Mouse (Mus musculus): Measurements from ENCODE around the gene Ssu72. TPM values are rescaled to one million over a fixed set of nuclear protein-coding genes. Genes with fewer than 3 reads are reported as not detected.

The Ssu72 gene
- polyA plus RNA-seq, 1 experiment from 2014 or later, result 147 TPM

DNA sequence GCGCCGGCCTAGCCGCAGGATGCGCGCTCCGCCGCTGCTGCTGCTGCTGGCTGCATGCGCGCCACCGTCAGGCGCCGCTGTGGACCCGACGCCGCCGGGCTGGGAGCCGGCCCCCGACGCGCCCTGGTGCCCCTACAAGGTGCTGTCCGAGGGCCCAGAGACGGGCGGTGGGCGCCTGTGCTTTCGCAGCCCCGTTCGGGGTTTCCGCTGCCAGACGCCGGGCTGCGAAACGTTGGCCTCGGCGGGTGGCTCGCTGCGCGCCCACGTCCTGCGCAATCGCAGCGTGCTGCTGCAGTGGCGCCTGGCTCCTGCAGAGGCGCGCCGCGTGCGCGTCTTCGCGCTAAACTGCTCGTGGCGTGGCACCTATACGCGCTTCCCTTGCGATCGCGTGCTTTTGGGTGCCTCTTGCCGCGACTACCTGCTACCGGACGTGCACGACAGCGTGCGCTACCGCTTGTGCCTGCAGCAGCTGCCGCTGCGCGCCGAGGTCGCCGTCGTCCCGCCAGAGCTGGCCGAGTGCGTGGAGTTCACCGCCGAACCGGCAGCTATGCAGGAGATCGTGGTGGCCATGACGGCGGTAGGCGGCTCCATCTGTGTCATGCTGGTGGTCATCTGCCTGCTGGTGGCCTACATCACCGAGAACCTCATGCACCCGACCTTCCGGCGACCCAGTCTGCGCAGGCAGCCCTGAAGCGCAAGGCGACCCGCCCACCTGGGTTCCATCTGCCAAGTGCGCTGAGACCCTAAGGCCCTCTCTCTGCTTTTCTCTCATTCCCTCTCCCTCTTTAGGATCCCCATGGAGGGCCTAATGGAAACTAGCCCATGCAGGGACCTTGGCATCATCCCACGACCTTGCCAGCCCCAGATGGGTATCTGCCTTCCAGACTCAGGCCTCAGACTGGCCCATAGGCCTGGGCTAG lies 9.9 kb upstream of the Ssu72 start:
- Histone ChIP-seq H3K4me3 (ENCODE audit: low read depth, low read length) (peak overlapping the region; percentile 61), H3K27ac (replicated peaks; ENCODE audit: low read depth, low read length) (no peak overlapping the region; the same call in 1 of the 2 replicates), H3K27me3 (ENCODE audit: control insufficient read depth, insufficient read depth, low read length) (peaks cover 6% of the 10 kb centered on the region; the same call in 1 of the 2 replicates), H3K4me1 (ENCODE audit: control insufficient read depth, insufficient read depth, low read length) (no peaks in the 10 kb centered on the region), H3K4me2 (ENCODE audit: low read depth, low read length) (peak overlapping the region; percentile 84), H3K36me3 (replicated peaks; ENCODE audit: control insufficient read depth, insufficient read depth, low read depth, low read length) (no peaks in the 10 kb centered on the region), H3K9ac (replicated peaks; ENCODE audit: low read length) (peak overlapping the region; percentile 78), H3K9me3 (replicated peaks; ENCODE audit: control insufficient read depth, low read length) (no peaks in the 10 kb centered on the region)
- peak; percentile 66 for DNase-seq (ENCODE audit: low spot score)
- ATAC-seq (replicated peaks; ENCODE audit: insufficient number of reproducible peaks, low FRiP score, low TSS enrichment, low read depth), result peak; percentile 34; the same call in 1 of the 2 replicates
- under 1% methylated on average over 84 of the region's 92 CpGs for WGBS

DNA sequence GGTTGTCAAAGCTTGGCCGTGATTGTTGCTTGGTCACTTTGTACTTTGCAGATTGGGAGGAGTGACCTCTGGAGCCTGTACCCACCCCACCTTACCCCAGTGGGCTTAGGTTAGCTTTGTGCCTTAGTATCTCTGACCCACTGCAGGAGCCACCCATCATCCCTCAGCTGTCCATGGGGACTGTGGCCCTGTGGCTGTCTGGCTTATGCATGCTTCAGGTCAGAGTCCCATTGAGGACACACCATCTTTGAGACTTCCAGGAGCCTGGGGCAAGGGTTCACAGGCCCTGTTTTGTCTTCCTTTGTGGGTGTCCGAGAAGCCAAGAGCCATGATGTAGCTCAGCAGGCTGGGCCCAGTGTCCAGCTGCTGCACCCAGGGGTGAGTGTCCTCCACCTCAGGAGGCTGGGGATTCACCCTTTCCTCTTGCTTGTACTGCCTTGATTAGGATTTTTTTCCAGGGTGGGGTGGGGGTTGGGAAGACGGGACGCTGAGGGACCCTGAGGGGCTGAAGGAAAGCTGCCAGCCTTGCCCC lies 9.0 kb upstream of the Ssu72 start:
- H3K36me3 ChIP-seq (replicated peaks; ENCODE audit: control insufficient read depth, insufficient read depth, low read depth, low read length), result no peaks in the 10 kb centered on the region
- no peak for ATAC-seq (replicated peaks; ENCODE audit: insufficient number of reproducible peaks, low FRiP score, low TSS enrichment, low read depth)
- H3K9me3 ChIP-seq (replicated peaks; ENCODE audit: control insufficient read depth, low read length), result no peaks in the 10 kb centered on the region
- no peak overlapping the region for H3K4me2 ChIP-seq (ENCODE audit: low read depth, low read length)
- no peak overlapping the region for H3K27ac ChIP-seq (replicated peaks; ENCODE audit: low read depth, low read length)
- no peak for DNase-seq (ENCODE audit: low spot score)
- WGBS, result 74% methylated on average over 4 of the region's 4 CpGs
- H3K4me1 ChIP-seq (ENCODE audit: control insufficient read depth, insufficient read depth, low read length), result no peaks in the 10 kb centered on the region
- no peak overlapping the region for H3K4me3 ChIP-seq (ENCODE audit: low read depth, low read length)
- H3K9ac ChIP-seq (replicated peaks; ENCODE audit: low read length), result no peak overlapping the region
- peaks cover 6% of the 10 kb centered on the region; the same call in 1 of the 2 replicates for H3K27me3 ChIP-seq (ENCODE audit: control insufficient read depth, insufficient read depth, low read length)

DNA sequence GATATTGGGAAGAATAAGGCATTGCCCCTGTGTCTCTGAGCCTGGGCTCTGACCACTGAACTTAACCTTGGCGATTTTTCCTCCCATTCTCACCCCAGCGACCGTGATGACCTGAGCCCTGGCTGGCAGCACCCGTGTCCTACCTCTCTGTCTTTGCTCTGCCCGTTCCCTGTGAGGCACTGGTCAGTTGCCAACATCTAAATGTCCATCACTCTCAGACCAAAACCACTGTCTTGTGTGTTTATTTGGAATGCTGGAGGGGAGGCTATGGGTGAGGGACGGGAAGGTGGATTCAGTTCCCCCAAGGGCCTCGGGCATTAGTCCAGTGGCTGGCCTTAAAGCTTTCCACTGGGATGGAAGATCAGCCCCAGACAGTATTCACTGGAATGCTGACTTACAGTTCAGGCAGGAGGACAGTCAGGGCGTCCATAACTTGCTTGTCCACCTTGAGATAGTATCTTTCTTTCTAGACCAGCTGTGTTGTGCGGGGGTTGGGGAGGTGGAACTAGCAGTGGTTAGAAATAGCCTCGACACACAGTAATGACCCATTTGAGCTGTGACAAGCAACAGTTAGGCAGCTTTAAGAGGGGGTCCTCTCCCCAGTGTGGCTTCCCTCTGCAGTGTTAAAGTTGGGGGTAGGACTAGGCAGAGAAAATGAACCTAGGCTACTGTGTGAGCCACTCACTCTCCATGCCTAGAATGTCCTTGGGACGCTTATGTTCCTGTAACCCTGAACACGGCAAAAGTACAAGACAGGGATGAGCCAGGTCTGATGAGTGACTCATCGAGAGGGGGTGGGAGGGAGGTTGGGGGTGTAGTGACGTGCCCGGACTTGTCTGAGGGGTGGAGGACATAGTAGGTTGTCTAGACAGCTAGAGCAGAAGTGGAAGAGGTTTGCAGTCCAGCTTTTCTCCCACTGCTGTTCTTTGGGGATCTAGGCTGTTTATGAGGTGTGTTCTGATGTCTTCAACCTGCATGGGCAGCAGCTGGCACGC lies 8.0 kb upstream of the Ssu72 start:
- H3K27me3 ChIP-seq (ENCODE audit: control insufficient read depth, insufficient read depth, low read length), result peaks cover 6% of the 10 kb centered on the region; the same call in 1 of the 2 replicates
- H3K27ac ChIP-seq (replicated peaks; ENCODE audit: low read depth, low read length), result no peak overlapping the region
- H3K9me3 ChIP-seq (replicated peaks; ENCODE audit: control insufficient read depth, low read length), result no peaks in the 10 kb centered on the region
- H3K4me1 ChIP-seq (ENCODE audit: control insufficient read depth, insufficient read depth, low read length), result no peaks in the 10 kb centered on the region
- H3K4me2 ChIP-seq (ENCODE audit: low read depth, low read length), result no peak overlapping the region
- no peak for DNase-seq (ENCODE audit: low spot score)
- 73% methylated on average over 16 of the region's 16 CpGs for WGBS
- no peak for ATAC-seq (replicated peaks; ENCODE audit: insufficient number of reproducible peaks, low FRiP score, low TSS enrichment, low read depth)
- H3K36me3 ChIP-seq (replicated peaks; ENCODE audit: control insufficient read depth, insufficient read depth, low read depth, low read length), result no peaks in the 10 kb centered on the region
- no peak overlapping the region for H3K9ac ChIP-seq (replicated peaks; ENCODE audit: low read length)
- no peak overlapping the region for H3K4me3 ChIP-seq (ENCODE audit: low read depth, low read length)

- Histone ChIP-seq H3K9me3 (replicated peaks; ENCODE audit: control insufficient read depth, low read length) (no peaks in the 10 kb centered on the region), H3K36me3 (replicated peaks; ENCODE audit: control insufficient read depth, insufficient read depth, low read depth, low read length) (no peaks in the 10 kb centered on the region), H3K9ac (replicated peaks; ENCODE audit: low read length) (no peak overlapping the region), H3K27ac (replicated peaks; ENCODE audit: low read depth, low read length) (no peak overlapping the region), H3K27me3 (ENCODE audit: control insufficient read depth, insufficient read depth, low read length) (peaks cover 2% of the 10 kb centered on the region; the same call in 1 of the 2 replicates), H3K4me2 (ENCODE audit: low read depth, low read length) (no peak overlapping the region), H3K4me1 (ENCODE audit: control insufficient read depth, insufficient read depth, low read length) (no peaks in the 10 kb centered on the region), H3K4me3 (ENCODE audit: low read depth, low read length) (no peak overlapping the region)
- no peak for ATAC-seq (replicated peaks; ENCODE audit: insufficient number of reproducible peaks, low FRiP score, low TSS enrichment, low read depth)
- peak; percentile 51 for DNase-seq (ENCODE audit: low spot score)
These were observed 4.2 kb upstream of the Ssu72 start for GRCm38 (mm10) chr4:155700425-155700824.

- DNase-seq (ENCODE audit: low spot score) (no peak), ATAC-seq (replicated peaks; ENCODE audit: insufficient number of reproducible peaks, low FRiP score, low TSS enrichment, low read depth) (no peak)
- 94% methylated on average over 4 of the region's 4 CpGs for WGBS
- H3K9ac ChIP-seq (replicated peaks; ENCODE audit: low read length), result no peak overlapping the region
- no peak overlapping the region for H3K4me2 ChIP-seq (ENCODE audit: low read depth, low read length)
- no peaks in the 10 kb centered on the region for H3K36me3 ChIP-seq (replicated peaks; ENCODE audit: control insufficient read depth, insufficient read depth, low read depth, low read length)
- H3K27ac ChIP-seq (replicated peaks; ENCODE audit: low read depth, low read length), result no peak overlapping the region
- H3K4me1 ChIP-seq (ENCODE audit: control insufficient read depth, insufficient read depth, low read length), result no peaks in the 10 kb centered on the region
- H3K4me3 ChIP-seq (ENCODE audit: low read depth, low read length), result no peak overlapping the region
- no peaks in the 10 kb centered on the region for H3K9me3 ChIP-seq (replicated peaks; ENCODE audit: control insufficient read depth, low read length)
- no peaks in the 10 kb centered on the region for H3K27me3 ChIP-seq (ENCODE audit: control insufficient read depth, insufficient read depth, low read length)
These were observed 1.1 kb upstream of the Ssu72 start for GRCm38 (mm10) chr4:155703425-155703929.

DNA sequence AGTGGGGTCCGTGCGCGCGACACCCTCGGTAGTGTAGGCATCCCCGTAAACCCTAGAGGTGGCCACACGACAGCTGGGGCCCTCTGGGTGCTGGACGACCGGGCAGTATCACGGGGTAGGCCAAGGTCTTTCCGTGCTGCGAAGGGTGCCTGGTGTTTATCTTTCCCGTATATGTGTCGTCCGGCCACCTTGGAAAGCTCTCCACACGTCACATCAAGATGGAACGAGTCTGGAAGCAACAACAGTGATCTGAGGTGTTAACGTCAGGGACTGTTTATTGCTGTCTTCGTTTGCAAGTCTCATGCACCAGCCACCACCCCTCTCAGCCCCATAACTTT lies 961 bp downstream of the Ssu72 start:
- peak overlapping the region; percentile 87 for H3K27ac ChIP-seq (replicated peaks; ENCODE audit: low read depth, low read length)
- H3K27me3 ChIP-seq (ENCODE audit: control insufficient read depth, insufficient read depth, low read length), result no peaks in the 10 kb centered on the region
- H3K4me2 ChIP-seq (ENCODE audit: low read depth, low read length), result peak overlapping the region; percentile 52
- DNase-seq (ENCODE audit: low spot score), result no peak
- H3K9me3 ChIP-seq (replicated peaks; ENCODE audit: control insufficient read depth, low read length), result no peaks in the 10 kb centered on the region
- ATAC-seq (replicated peaks; ENCODE audit: insufficient number of reproducible peaks, low FRiP score, low TSS enrichment, low read depth), result peak; percentile 3; the same call in 1 of the 2 replicates
- no peaks in the 10 kb centered on the region for H3K4me1 ChIP-seq (ENCODE audit: control insufficient read depth, insufficient read depth, low read length)
- H3K4me3 ChIP-seq (ENCODE audit: low read depth, low read length), result peak overlapping the region; percentile 92
- H3K36me3 ChIP-seq (replicated peaks; ENCODE audit: control insufficient read depth, insufficient read depth, low read depth, low read length), result no peaks in the 10 kb centered on the region; the same call in 1 of the 2 replicates
- H3K9ac ChIP-seq (replicated peaks; ENCODE audit: low read length), result peak overlapping the region; percentile 85
- 0% methylated on average over 19 of the region's 19 CpGs for WGBS

GRCm38 (mm10) chr4:155708582-155708981 lies 4.0 kb downstream of the Ssu72 start:
- Histone ChIP-seq H3K27ac (replicated peaks; ENCODE audit: low read depth, low read length) (no peak overlapping the region), H3K9ac (replicated peaks; ENCODE audit: low read length) (no peak overlapping the region), H3K4me2 (ENCODE audit: low read depth, low read length) (no peak overlapping the region), H3K9me3 (replicated peaks; ENCODE audit: control insufficient read depth, low read length) (no peaks in the 10 kb centered on the region), H3K36me3 (replicated peaks; ENCODE audit: control insufficient read depth, insufficient read depth, low read depth, low read length) (no peaks in the 10 kb centered on the region; the same call in 1 of the 2 replicates), H3K4me1 (ENCODE audit: control insufficient read depth, insufficient read depth, low read length) (no peaks in the 10 kb centered on the region), H3K27me3 (ENCODE audit: control insufficient read depth, insufficient read depth, low read length) (no peaks in the 10 kb centered on the region), H3K4me3 (ENCODE audit: low read depth, low read length) (no peak overlapping the region)
- DNase-seq (ENCODE audit: low spot score) (no peak), ATAC-seq (replicated peaks; ENCODE audit: insufficient number of reproducible peaks, low FRiP score, low TSS enrichment, low read depth) (no peak)
- 84% methylated on average over 2 of the region's 2 CpGs for WGBS

Measured in embryonic facial prominence, embryonic 11.5 days (tissue).